Mouse (Mus musculus) lung, postnatal 4 days (tissue): ENCODE data around the gene Camta2.
A peak's percentile ranks its signal among the peaks of the same experiment; 100 is the strongest.

Experiments
- DNase-seq, 2 experiments: peaks; one replicate each; pipeline ENCODE4 v3.0.0; 2021

Camta2 gene

DNA sequence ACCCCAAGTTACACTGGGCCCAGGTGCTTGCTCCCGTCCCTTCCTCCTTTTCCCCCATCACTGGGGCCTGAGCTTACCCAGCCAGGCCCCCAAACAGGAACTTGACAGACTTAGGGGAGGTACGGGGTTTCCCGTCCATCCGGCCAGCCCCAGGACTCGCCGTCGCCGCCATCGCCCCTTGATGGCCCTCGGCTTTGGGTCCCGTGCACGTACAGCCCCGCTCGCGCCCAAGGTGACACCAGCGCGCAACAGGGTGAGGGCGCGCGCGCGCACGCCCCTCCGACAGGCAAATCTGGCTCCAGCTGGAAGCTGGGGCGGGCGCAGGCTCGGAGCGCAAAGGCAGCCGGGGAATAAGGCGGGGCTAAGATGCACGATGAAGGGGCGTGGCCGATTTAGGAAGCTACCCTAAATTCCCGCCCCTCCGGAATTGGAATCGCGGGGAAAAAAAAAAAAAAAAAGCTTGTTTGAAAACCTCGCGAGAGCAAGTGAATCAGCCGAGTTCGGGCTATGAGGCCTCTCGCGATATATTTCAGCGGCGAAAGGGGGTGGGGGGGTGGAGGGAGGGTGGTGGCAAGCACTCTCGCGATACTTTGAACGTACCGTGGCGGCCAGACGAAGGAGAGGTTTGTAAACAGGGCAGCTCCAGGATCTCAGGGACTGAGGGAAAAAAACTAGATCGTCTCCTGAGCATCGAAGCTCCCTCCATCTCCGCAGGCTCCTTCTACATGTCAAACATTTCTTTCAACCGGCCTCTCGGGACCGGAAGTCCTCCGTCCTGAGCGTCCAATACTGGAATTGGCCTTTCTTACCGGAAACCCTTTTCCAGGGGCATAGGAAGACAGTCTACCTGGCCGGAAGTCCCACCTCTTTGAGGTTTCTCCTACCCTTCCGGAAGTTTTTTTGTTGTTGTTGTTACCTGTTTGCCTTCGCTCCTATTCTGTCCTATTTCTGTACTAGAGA is 40.9 kb downstream of the Camta2 start, which contains the start of the genes Rnf167 and Slc25a11:
TSS of gene Rnf167 (plus strand) at position 545 of the 960 bp plus-strand sequence.
TSS of gene Slc25a11 (minus strand) at position 789 of the 960 bp plus-strand sequence.
- peak; percentile 98 for DNase-seq

DNA sequence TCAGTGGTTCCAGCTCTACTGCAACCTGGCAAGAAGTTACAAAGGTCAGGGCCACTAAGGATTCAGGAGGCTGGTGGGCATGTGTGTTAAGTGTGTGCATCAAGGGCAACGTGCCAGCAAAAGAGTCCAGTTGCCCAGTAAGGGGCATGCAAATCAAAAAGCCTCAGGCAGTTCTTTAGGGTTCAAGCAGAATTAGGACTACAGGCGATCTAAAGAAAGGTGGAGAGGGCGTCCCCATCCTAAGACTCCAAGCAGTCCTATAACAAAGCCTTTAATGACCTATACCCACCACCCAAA is 41.7 kb downstream of the Camta2 start:
- no peak for DNase-seq

DNA sequence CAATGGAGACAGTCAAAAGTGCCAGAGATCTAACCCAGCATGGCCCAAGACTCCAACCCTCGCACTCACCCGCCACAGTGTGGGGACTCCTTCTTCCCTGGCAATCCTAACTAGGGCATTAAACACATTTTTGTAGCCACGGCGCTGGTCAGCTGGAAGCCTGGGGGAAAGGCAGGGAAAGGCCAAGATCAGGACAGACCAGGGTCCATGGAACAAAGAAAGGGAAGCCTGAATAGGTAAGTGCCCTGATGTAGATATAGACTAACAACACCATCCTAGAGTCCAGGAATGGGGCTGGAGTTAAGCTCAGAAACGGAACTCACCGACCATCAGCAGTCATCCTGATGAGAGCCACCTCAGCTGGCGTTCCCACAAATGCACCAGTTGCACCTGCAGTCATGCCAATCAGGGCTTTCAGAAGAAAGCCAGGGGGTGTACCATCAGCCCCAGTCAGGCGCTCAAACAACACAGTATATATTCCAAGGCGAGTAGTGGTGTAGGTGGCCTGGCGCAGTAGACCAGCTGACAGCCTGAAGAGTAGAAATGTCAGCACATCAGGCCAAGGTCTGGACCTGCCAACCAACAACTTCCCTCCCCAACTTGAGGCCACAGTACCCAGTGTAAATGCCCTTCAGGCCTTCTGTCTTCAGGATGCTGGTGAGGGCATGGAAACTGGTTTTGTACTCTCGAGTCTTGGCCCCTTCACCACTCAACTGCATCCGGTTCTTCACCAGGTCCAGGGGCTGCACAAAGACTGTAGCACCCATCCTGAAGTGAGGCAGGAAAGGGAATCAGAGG is 42.2 kb downstream of the Camta2 start:
- no peak for DNase-seq

DNA sequence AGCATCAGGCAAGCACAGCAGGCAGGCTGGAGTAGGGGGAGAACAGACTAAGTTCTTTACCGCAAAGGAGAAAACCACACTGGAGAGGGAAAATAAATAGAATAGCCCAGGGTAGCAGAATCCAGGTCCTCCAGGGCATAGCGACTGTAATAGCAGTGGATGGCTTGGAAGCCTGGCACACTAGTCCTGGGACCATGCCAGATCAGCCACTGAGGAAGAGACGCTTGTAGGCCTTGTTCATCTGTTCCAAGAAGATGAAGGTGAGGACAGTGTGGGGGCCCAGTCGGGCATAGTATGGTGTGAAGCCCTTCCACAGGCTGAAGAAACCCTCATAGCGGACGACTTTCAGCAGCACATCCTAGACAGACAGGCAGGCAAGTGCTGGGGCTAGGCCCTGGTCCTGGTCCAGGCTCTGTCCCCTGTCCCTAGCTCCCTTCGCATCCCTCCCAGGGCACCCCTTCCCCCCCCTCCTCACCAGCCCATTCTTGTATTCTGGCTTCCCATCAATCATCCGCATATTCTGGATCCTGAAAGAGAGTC is 43.3 kb downstream of the Camta2 start:
- DNase-seq, result no peak

DNA sequence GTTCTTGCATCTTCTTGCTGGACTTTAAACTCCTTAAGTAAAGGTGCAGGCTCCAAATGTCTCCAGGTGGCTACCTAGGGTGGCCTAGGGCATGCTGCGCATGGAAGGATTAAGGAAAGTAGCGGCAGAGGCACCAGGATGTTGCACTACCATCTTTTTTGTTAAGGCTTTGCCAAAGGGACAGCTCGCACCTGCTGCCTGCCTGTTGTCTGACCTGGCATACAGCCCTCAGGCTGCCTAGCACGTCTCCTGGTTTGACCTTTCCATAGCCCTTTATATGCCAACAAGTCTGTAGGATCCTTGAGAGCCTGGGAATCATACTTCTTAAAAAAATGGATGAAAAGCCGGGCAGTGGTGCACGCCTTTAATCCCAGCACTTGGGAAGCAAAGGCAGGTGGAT is 44.9 kb downstream of the Camta2 start:
- DNase-seq, result no peak

DNA sequence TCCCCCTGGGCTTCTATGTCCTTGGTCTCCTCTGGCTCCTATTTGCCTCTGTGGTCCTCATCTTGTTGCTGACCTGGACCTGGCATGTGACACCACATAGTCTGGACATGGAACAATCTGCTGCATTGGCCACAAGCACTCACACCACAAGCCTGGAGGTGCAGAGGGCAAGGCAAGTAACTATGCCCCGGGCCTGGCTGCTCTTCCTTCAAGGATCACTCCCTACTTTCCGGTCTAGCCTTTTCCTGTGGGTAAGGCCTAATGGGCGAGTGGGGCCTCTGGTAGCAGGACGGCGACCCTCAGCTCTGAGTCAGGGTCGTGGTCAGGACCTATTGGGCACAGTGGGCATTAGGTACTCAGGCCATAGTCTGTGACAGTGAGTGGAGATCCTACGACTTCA is 46.7 kb downstream of the Camta2 start:
- no peak for DNase-seq

DNA sequence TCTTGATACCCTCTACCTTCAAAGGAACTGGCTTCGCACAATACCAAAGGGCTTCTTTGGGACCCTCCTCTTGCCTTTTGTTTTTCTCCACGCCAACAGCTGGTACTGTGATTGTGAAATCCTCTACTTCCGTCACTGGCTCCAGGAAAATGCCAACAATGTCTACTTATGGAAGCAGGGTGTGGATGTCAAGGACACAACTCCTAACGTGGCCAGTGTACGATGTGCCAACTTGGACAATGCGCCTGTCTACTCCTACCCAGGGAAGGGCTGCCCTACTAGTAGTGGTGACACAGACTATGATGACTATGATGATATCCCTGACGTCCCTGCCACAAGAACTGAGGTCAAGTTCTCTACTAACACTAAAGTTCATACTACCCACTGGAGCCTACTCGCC is 47.9 kb downstream of the Camta2 start:
- DNase-seq, result no peak

DNA sequence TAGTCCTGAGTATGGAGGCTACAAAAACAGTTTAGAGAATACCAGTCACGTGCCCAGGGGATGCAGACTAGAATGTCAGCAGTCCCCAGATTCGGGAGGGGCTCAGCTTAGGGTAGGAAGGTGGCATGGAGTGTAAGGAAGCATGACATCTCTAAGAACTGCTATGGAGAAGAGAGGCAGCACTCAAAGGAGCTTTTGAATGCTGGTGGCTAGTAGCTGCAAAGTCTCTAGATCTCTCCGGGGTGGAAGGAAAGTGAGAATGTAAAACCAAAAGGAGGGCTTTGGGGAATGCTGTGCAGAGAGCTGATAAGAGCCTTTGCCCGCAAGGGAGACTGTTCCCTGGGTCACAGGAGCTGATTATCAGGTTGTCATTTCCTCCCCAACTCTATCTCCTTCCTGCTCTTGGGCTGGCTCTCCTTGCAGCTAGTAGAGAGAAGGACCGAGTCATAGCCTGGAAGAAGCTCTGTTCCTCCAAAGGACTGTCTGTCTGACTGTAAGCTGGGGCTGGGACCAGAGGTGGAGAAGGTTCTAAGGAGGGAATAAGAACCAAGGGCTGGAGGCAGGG is 49.1 kb downstream of the Camta2 start, which contains the start of gene Gp1ba:
TSS of gene Gp1ba (plus strand) at position 409 of the 565 bp plus-strand sequence.
- DNase-seq, result no peak

DNA sequence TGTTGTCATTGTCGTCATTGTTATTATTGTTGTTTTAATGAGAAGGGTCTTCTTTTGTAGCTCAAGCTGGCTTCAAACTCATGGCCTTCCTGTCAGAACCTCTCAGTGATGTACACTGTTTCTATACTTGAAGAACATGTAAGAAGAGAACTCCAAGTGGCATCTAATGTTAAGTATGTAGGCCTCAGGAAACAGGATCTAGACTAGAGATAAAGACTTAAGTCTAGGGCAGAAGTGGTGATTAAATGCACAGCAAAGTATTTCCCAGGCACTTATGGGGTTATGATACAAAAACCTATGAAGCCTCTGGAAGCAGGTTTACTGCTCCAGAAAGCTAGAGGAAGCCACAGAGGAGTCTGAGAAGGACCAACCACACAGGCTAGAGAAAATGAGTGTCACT is 49.6 kb downstream of the Camta2 start:
- no peak for DNase-seq

DNA sequence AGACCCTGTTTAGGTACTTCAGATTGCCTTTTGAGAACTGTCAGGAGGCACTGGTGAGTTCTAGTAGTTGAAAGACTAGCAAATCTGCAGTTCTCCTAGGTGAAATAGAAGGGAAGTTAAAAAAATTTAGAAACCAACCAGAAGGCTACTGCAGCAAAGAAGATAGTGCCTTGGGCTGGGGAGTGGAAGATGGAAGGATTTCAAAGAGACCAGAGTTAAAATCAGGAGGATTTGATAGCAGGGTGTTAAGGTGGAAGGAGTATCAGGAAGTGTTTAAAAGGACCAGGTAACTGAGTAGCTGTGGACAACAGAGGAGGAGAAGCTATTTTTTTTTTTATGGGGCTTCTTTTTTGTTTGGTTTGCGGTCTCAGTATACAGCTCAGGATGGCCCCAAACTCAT is 50.1 kb downstream of the Camta2 start:
- no peak for DNase-seq

DNA sequence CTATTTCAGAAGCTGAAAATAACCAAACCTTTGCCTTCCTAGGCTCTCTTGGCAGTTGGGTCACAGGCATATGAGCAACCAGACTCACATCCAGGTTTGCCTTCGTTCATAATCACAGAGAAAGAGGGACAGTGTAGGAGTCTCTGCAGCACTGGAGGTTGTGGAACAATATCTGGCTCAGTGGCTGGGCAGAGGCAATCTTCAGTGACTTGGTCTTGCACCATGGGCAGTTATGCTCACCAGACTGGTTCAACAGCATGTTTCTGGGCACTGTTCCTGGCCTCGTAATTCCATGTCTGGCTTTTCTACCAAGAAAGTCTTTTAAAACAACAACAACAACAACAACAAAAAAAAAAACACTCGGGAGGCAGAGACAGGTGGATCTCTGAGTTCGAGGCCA is 52.3 kb downstream of the Camta2 start:
- DNase-seq, result no peak

DNA sequence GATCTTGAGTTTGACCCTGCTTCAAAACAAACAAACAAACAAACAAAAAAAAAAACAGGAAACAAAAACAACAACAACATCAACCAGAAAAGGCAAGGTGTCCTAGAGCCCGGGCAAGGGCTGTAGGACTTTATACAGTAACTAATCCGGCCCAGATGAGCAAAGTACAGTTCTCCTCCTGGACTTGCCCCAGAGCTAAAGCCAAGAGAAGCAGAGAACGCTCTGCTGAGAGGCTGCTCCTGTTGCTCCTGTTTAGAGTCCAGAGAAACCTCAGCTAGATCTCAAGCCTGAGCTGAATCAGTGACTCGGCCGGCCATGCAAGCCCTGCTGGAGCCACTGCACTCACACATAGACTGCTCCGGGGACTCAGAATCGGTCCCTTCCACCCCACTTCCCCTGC is 57.8 kb downstream of the Camta2 start:
- DNase-seq, result no peak

DNA sequence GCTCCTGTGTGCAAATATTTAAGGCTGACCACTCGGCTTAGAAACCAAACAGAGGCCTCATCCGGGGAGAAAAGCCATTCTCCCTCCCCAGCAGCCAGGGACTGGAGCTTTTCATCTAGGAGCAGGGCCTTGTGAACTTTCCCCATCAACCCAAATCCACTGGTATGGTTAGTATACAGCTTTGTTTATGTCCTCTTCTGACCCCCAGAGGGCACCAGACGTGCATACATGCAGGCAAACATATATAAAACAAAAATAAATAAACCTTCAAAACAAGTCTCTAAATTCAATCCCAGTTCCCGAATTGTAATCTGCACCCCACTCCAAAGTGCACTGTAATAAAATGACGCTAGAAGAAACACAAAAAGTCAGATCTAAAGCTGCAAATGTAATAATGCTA is 58.3 kb downstream of the Camta2 start:
- peak in 1 of 2 experiments; percentile 19 for DNase-seq

DNA sequence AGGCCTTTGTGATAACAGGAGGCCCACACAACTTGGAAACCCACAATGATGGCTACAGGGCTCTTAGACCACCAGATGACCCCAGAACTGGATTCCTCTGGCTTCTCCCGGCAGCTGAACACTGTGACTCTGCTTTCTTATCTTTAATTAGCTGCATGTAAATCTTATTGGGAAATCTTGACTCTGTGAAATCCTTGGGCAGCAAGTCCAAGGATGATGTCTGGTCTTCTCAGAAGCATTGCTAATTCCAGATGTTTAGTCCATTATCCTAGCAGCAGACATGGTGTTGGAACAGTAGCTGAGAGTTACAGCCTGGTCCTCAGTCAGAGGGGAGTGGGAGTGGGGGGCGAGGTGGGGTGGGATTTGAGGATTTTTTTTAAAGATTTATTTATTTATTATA is 59.5 kb downstream of the Camta2 start:
- DNase-seq, result no peak

DNA sequence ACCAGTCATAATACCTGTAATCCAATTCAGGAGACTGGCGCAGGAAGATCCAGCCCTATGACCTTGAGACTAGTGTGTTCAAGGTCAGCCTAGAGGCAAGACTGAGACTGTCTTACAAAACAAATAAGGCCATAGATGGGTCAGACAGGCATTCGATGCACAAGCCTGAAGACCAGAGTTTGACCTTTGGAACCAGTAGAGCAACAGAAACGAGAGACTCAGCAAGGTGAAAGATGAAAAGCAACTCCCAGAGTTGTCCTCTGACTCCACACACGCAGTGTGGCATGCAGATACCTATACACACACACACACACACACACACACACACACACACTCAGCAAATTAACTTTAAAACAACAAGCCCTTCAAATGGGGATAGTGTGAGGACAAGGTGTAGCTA is 61.0 kb downstream of the Camta2 start:
- no peak for DNase-seq

DNA sequence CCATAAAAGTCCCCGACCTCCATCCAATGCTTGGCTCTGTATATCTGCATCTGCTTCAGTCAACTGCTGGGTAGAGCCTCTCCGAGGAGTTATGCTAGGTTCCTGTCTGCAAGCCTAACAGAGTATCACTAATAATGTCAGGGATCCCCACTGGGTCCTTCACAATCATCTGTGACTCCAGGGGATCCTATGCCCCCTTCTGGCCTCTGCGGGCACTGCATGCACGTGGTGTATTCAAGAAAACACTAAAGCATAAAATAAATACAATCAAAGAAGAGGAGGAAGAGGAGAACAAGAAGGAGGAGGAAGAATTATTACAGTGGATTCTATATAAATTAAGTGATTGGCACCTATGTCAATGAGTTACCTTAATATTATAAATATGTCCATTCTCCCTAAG is 62.4 kb downstream of the Camta2 start:
- DNase-seq, result peak in 1 of 2 experiments; percentile 68

DNA sequence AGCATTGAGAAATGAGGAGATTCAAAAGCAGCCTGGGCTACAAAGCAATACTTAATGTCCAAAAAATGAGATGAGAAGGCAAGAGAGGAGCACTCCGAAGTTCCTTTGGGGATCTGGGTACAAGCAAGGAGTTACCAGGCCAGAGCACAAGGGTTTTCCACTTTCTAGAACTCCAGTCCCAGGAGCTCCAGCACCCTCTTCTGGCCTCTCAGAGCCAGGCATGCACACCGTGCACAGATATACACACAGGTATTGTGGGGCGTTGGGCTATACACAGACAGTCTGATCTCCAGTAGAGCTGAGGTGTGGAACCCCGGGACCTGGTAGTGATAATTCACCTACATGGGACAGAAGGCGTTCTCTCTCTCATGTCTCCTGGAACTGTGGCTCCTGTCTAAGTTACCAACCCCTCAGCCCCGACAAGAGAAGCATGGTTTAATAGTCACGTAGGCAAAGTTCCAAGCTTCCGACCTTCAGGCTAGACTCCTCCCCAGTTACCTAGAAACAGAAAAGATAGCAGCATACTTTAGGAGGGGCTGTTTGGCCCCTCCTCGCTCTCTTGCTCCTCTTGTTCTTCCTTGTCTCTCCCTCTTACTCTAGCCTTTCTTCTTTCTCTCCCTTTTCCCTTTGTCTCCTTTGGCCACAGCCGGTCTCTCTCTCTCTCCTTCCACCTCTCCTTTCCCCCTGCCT is 64.7 kb downstream of the Camta2 start:
- DNase-seq, result no peak

DNA sequence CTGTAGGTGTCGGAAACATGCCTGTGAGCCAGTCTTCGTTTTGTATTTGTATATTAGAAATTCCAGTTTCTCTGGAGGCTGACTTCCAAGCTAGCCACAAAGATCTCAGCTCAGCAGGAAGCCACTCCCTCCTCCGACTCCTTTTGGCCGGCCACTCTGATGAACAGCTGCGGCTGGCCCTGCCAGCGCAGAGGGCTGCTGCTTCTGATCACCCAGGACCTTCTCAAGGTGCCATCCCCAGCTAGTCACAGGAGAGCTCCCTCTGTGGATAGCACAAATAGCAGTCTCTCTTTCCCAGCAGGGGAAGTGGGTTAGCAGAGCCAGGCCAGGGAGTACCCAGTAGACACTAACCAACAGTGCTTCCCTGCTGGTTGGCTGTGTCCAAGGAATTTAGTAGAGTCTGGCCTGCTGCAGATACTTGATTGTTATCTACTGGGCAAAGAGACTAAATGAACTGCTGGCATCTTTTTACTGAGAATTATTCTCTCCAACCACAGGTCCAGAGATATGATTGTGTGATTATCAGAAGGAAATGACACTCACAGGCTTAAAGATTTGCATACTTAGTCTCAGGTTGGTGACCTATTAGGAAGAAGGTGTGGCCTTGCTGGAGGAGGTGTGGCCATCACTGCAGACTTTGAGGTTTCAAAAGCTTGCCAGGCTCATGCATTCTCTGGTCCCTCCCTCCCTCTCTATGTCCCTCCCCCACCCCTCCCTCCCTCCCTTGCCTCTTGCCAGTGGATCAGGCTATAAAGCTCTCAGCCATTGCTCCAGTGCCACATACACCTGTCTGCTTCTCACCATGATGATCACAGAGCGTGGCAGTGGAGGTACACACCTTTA is 65.7 kb downstream of the Camta2 start:
- peak in 1 of 2 experiments; percentile 47 for DNase-seq
